Mouse (Mus musculus): ENCODE data around the gene Fyb2. TPM values are rescaled to one million over a fixed set of nuclear protein-coding genes. Genes with fewer than 3 reads are reported as not detected.

Fyb2 gene
- total RNA-seq, 2 experiments from 2014 or later, result not detected

GRCm38 (mm10) chr4:104935436-104935835 lies 22.2 kb downstream of the Fyb2 start:
- intact Hi-C loops (cut with DNase I), result no loop called here
- DNase-seq, result no peak

- intact Hi-C loops (cut with DNase I), result no loop called here
- no peak for DNase-seq
These were observed 22.8 kb downstream of the Fyb2 start for GRCm38 (mm10) chr4:104936011-104936410.

- intact Hi-C loops (cut with DNase I), result no loop called here
These were observed 26.3 kb downstream of the Fyb2 start for GRCm38 (mm10) chr4:104939535-104939934.

DNA sequence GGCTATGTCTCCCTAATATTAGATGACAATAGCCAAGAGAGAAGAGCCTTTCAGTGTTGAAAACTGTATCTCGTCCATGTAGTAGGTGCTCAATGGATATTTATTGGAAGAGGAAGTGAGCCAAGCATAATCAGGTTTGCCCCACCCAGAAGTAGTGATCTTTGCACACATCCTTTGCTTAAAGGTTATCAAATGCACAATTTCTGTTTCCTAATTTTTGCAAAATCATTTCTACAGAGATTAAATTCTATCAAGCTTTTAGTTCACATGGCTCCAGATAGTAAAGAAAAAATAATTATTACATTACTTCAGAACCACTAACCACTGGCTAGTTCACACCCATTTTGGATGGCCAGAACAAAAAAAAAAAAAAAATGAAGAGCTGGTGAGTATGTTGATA lies 28.6 kb downstream of the Fyb2 start:
- DNase-seq, result no peak
- intact Hi-C loops (cut with DNase I), result no loop called here

More at GRCm38 (mm10) chr4:104939535-104939934, 26.3 kb downstream of the Fyb2 start:
- DNase-seq, result no peak

DNA sequence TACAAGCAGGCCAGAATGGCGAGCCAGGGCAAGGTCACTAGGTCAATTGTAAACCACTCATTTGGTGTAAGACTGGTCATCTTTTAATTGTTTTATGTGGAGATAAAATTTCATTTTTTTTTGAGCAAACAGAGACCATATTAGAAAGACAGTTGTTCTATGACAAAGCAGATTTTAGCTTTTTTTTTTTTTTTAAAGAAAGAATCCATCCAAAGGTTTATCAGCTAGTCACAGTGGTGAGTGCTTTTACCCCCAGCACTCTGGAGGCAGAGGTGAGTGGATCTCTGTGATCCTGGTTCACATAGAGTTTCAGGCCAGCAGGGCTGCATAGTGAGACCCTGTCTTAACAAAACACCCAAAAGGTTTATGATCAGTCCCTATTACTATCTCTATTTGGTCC lies 31.2 kb downstream of the Fyb2 start:
- DNase-seq, result no peak
- intact Hi-C loops (cut with DNase I), result no loop called here

DNA sequence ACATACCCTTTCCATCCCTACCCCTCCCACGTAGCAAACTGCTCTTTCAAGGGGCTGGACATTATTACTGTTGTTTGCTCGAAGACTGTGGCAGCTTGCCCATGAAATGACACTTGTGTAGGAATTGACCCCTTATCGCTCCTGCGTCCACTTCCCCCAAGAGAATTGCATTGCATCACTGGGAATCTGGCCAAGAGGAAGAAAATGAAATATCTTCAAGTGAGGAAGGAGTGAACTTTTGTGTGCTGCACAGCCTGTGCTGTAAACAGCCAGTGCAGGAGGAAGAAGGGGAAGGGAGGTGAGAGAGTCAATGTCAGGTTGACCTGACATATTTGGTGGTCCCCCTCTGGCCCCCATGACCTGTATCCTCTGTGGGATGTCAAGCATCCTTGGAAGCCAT lies 35.6 kb downstream of the Fyb2 start:
- intact Hi-C loops (cut with DNase I), result no loop called here
- peak; percentile 12 to 26 for DNase-seq

DNA sequence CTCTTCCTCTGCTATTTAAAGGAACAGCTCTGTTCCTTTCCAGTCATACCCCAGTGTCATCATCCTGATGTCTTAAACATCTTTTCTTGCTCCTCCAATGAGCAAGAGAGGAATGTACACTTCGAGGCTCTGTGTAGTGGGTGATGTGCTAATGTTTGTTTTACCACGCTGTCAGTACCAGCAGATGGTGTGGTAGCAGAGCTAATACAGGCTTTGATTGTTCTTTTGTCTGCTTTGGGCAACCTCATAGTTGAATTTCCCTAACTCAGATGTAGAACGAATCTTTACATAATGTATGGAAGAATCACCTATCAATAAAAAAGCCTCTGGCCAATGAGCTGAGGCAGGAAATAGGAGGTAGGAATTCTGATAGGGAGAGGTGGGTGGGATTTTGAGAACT lies 36.0 kb downstream of the Fyb2 start:
- intact Hi-C loops (cut with DNase I), result no loop called here
- DNase-seq, result no peak

DNA sequence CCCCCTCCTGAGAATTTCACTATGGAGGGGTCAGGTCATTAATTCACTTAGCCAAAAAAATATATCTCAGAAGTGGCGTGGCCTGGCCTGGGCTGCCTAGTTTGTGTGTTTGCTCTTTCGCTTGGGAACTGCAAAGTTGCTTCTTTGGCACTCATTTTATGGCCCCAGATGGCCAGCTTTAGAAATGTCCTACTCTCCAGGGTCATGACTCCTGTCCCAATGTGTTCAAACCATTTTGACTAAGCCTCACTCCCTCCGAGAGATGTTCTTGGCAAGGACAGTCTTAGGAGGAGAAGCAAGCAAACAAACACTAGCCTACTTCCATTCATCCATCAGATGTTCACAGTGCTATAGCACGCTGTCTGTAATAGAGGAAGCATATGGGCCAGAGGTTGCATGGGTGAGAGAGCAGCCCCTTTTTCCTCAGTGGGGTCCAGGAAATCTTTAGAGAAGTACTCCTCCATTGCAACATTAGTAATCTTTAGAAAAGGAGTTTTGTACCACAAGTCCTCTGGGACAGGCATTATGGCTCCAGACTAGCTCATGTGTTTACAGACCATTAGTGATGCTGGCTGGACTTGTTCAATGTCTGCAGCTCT lies 38.1 kb downstream of the Fyb2 start:
- intact Hi-C loops (cut with DNase I), result no loop called here
- DNase-seq, result no peak

- no peak for DNase-seq
- intact Hi-C loops (cut with DNase I), result no loop called here
These were observed 43.4 kb downstream of the Fyb2 start for GRCm38 (mm10) chr4:104956691-104957090.

DNA sequence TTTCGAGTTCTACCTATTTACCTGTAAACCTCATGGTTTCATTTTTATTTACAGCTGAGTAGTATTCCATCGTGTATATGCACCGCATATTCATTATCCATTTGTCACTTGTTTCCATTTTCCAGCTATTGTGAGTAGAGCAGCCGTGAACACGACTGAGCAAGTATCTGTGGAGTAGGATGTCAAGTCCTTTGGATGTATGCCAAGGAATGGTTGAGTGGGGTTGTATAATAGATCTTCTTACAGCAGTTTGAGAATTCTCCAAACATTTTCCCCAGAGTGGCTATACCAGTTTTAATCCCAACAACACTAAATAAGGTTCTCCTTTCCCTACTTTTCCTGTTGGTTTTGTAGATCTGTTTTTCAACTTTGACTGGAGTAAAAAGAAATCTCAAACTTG lies 48.2 kb downstream of the Fyb2 start:
- intact Hi-C loops (cut with DNase I), result no loop called here

DNA sequence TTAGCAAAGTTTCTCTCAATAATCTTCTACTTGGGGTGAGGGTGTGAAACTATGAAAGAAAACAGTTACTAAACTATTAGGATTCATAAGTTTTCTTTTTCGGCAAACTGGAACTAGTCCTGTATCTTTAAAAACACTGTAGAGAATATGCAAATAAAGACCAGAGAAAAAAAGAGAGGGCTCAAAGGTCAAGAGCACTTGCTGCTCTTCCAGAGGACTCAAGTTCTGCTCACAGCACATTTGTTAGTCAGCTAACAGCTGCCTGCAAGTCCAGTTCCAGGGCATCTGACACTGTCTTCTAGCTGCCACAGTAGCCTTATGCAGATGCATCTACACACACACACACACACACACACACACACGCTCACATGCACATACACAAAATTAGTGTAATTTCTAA lies 59.4 kb downstream of the Fyb2 start:
- intact Hi-C loops (cut with DNase I), result no loop called here
- no peak for DNase-seq

More for the DNA sequence above, 48.2 kb downstream of the Fyb2 start:
- no peak for DNase-seq

GRCm38 (mm10) chr4:104975162-104975830 lies 62.0 kb downstream of the Fyb2 start:
- DNase-seq, result no peak
- intact Hi-C loops (cut with DNase I), result no loop called here

GRCm38 (mm10) chr4:104985960-104986632 lies 72.8 kb downstream of the Fyb2 start:
- intact Hi-C loops (cut with DNase I), result no loop called here
- DNase-seq, result no peak

- intact Hi-C loops (cut with DNase I), result no loop called here
- no peak for DNase-seq
These were observed 74.4 kb downstream of the Fyb2 start for GRCm38 (mm10) chr4:104987631-104988030.

DNA sequence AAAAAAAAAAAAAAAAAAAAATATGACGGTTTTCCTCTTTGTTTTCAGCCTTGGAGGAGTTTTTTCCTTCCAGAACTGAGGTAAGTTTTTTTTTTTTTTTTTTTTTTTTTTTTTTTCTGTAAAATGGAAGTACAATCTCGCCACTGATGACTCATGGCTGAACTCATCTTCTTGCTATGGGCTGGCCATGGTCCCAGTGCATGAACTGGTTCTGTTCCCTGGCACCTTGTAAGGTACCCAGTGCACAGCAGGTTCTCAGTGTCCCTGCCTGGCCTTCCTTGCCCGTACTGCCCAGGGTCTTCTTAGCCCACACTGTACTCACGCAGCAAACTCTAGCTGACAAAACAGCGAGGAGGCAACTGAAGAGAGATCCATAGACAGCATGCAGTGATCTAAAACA lies 74.8 kb downstream of the Fyb2 start:
- intact Hi-C loops (cut with DNase I), result no loop called here

DNA sequence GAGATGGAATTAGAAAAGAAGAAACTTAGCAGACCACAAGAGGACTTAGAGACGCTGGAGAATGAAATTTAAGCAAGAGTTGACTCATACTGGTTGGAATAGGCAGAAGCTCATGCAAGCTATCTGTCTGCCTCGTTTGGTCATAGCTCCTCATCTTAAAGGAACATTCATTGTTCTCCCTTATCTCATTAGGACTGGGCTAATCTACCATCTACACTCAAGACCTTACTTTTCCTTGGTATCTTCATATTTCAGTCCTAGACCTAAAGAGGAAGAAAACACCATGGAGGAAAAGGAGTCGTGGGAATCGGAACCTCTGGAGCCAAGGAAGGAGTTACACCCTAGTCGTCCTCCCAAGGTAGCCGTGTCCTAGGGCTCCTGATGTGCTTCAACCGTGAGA lies 75.5 kb downstream of the Fyb2 start:
- intact Hi-C loops (cut with DNase I), result no loop called here
- no peak for DNase-seq

More for the DNA sequence above, 74.8 kb downstream of the Fyb2 start:
- peak in 1 of 2 experiments; percentile 4 for DNase-seq

DNA sequence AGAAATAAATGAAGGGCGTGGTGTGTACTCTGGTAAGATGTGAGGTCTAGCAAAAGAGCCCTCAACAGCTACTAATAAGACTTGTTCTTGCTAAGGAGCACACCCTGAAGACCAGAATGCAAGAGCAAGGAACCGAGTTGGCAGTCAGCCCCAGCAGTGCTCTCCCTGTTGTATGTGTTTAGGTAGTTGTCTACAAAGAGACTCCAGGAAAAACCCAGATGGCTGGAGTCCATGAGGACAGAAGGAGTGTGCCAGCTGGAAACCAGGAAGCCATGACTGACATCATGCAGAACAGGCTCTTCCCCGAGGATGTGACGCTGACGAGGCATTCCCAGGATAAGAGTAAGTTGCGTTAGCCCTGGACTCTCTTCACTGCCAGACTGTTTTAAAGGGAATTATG lies 76.8 kb downstream of the Fyb2 start:
- intact Hi-C loops (cut with DNase I), result no loop called here
- peak; percentile 21 to 26 for DNase-seq

DNA sequence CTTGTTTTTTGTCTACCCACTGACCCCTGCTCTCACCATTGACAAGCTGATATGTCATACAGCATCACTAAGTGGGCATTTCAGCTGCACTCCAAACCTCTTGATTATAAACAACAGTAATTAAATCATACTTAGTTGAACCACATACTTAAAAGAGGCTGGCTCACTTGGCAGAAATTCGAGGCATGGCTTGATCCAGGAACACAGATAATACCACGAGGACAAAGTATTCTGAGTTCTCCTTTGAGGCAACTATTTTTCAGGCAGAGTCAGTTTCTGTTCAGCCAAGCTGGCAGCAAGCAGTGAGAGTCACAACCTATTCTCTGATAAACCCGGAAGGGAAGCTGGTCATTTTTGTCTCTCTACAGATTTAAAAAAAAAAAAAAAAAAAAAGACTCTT lies 77.4 kb downstream of the Fyb2 start:
- no peak for DNase-seq
- intact Hi-C loops (cut with DNase I), result no loop called here

- DNase-seq, result no peak
- intact Hi-C loops (cut with DNase I), result no loop called here
These were observed 79.0 kb downstream of the Fyb2 start for GRCm38 (mm10) chr4:104992271-104992670.

DNA sequence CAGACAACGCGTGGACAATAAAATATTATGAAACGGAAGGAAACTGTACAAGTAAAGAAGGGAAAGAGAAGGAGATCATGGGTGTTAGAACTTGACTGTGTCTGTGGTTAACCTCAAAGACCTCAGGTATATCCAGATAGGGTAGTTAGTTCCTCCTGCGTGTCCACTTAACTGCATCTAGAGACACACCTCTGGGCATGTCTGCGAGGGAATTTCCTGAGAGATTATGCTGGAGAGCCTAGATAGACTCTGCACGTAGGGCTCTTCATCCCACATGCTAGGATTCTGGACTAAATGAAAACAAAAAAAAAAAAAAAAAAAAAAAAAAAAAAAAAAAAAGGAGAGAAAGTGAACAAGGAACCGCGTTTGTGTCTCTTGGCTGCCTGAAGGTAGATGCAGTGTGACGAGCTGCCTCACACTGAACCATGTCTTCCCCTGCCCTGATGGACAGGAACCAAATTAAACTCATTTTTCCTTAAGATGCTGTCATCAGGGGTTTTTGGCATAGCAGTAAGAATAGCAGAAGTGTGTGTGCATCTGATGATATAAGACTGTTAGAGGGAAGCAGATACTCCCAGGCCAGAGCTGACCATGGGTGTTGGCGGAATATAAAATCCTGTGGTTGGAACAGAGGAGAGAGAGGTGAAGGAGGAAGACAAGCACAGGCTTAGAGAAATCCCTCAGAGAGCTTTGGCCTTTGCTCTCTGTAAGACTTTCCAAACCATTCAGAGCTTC lies 80.1 kb downstream of the Fyb2 start:
- no peak for DNase-seq
- intact Hi-C loops (cut with DNase I), result no loop called here

DNA sequence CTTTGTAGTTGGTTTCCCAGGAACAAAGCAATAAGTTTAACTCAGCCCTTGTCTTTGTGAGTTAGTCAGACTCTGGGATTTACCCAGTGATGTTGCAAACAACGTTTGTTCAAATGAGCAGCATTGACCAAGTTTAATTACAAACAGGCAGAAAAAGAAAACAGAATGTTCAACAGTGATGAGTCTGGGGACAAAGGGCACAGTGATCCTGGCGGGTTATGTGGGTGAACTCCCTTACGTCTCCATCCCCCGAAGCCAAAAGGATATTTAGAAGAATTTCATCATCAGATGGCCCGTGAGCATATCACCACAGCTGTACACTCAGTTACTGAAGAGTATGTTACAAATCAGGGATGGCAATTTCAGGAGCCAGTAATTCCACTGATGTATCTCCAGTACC lies 86.4 kb downstream of the Fyb2 start:
- intact Hi-C loops (cut with DNase I), result no loop called here
- no peak for DNase-seq

Data from heart, postnatal 14 days (tissue).